Mouse (Mus musculus) mouse embryonic stem cell (cell line): ENCODE measurements around the gene Kctd19.

Experiments
- in situ Hi-C, 2 experiments: fragments of 300-500 bp; cut with MboI; formaldehyde crosslinking; loops; 1 replicate in 1 of 2; 3 replicates in 1 of 2; pipeline ENCODE4 v1.14.3; 2019 to 2020; ENCODE audit warnings: low sequenced_read_pairs in 2 of 2, low pct_unique_long_range_greater_than_20kb in 1 of 2, mixed read lengths in 1 of 2; ENCODE audit not compliant: unreplicated experiment in 1 of 2

The Kctd19 gene

GRCm38 (mm10) chr8:105413391-105413790 lies at the start of gene Kctd19, which contains the start of gene Lrrc36:
Gene Kctd19 (minus strand): TSS chr8:105413502.
Gene Lrrc36 (plus strand): TSS chr8:105413571.
- in situ Hi-C loops: no loop called here

DNA sequence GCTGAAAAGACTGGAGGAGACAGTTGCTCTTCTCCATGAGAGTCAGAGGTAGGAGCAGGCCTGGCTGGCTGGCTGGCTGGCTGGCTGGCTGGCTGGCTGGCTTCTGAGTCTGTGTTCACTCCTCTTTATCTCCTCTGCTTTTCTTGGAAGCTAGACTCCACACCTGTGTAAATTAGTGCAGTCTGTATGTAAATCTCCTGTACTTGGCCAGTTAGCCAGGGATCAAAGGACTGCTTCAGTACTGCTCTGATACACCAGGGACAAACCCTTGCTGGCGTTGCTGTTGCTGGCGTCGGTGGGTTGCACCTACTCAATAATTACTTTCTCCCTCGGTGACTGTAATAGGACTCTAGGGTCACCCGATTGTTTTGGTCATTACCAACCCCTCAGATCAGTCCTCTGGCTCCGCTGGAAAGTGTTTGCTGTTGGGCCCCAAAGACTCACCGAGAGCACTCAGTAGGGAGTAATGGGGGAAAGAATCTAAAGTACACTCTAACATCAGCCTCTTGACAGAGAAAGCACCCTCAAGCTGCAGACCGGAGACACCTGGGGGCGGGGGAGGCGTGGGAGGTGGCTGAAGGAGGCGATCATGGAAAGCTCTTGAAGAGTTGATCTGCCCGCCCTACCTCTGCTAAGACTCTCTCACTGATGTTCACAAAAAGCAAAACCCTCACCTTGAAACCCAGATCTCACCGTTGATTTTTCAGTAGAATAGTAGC lies 47.9 kb upstream of the Kctd19 start:
- in situ Hi-C loops: no loop called here

DNA sequence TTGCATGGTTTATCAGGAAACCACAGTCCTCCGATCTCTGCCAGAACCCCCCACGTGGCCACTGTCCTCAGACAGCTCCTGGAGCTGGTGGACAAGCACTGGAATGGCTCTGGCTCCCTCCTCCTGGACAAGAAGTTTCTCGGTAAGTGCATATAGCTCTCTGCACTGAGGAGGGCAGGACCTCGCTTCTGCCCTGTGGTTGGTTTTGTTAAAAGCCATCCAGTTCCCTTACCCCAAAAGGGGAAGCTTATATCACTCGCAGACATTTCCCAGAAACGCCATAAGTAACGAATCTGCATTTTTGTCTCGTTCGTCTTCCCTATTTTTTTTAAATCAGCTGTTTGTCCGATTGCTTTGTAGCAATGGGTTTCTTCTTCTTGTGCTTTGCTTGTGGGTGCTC lies 41.9 kb upstream of the Kctd19 start:
- in situ Hi-C loops: no loop called here

DNA sequence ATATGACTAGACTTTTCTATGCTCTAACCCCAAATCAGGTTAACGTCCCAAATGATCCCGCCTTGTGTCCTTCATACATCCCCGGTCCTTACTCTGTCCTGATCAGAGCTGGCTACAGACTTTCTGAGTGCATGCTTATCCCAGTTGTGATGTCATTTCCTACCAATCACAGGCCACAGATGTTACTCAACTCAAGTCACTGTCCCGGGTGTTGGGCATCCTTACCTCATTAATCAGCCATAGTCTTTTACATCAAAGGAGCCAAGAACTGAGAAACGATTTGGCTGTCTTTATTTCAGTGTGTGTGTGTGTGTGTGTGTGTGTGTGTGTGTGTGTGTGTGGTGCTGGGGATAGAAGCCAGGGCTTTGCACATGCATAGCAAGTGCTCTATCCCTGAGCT lies 40.8 kb upstream of the Kctd19 start:
- in situ Hi-C loops: no loop called here

GRCm38 (mm10) chr8:105453296-105453695 lies 40.0 kb upstream of the Kctd19 start:
- in situ Hi-C loops: no loop called here

GRCm38 (mm10) chr8:105451903-105452603 lies 38.8 kb upstream of the Kctd19 start:
- in situ Hi-C loops: no loop called here

- in situ Hi-C loops: no loop called here
These were observed 37.7 kb upstream of the Kctd19 start for GRCm38 (mm10) chr8:105450977-105451376.

GRCm38 (mm10) chr8:105448596-105448995 lies 35.3 kb upstream of the Kctd19 start:
- in situ Hi-C loops: no loop called here

- in situ Hi-C loops: no loop called here
These were observed 34.9 kb upstream of the Kctd19 start for GRCm38 (mm10) chr8:105448188-105448587.

- in situ Hi-C loops: no loop called here
These were observed 32.8 kb upstream of the Kctd19 start for GRCm38 (mm10) chr8:105446127-105446552.

DNA sequence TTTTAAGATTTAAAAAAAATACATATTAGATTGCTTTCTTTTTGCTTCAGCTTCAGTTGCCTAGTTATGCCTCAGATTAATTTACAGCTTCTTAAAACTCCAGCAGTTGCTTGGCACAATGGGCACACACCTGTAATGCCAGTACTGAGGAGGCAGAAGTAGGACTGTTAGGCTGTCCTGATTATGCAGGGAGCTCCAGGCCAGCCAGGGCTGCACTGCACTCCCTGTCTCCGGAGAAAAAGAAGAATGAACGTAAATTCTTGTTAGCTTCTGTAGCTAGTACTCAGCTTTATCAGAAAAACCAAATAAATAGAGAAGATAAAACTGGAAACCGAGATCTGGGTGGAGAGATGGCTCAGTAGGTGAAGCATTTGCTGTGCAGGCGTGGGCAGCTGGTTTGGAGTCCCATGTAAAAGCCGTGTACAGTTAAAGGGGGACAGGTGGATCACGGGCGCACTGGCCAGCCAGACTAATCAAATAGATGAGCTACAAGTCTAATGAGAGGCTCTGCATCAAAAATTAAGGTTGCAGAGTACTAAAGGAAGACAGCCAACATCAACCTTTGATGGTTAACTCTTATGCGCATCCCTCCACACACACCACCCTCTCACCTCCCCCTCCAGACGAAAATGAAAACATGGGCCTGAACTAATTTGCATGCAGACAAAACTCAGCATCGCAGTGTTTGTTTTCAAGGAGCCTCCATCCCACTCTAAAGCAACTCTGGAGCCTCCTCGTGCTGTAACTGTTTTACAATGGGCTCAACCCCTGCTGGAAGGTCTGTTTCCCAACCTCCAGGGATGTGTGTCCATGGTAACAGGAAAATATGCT lies 32.2 kb upstream of the Kctd19 start:
- in situ Hi-C loops: no loop called here

GRCm38 (mm10) chr8:105442661-105443060 lies 29.4 kb upstream of the Kctd19 start:
- in situ Hi-C loops: no loop called here

GRCm38 (mm10) chr8:105441433-105441832 lies 28.1 kb upstream of the Kctd19 start:
- in situ Hi-C loops: no loop called here

DNA sequence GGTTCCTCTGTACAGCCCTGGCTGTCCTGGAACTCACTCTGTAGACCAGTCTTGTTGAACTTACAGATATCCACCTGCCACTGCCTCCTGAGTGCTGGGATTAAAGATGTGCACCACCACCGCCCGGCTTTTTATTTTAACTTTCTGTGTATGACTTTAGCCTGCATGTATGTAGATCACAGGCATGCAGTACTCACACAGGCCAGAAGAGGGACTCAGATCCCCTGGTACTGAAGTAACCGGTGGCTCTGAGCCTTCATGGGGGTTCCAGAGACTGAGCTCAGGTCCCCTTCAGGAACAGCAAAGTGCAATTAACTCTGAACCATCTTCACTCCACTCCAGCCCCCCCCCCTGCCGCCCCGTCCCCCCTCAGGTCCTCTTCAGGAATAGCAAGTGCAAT lies 25.6 kb upstream of the Kctd19 start:
- in situ Hi-C loops: loop anchor here in 1 of 2 experiments (5.0 kb wide), 1 partner anchor 33 kb away; the partner anchor contains the start of gene Tppp3

DNA sequence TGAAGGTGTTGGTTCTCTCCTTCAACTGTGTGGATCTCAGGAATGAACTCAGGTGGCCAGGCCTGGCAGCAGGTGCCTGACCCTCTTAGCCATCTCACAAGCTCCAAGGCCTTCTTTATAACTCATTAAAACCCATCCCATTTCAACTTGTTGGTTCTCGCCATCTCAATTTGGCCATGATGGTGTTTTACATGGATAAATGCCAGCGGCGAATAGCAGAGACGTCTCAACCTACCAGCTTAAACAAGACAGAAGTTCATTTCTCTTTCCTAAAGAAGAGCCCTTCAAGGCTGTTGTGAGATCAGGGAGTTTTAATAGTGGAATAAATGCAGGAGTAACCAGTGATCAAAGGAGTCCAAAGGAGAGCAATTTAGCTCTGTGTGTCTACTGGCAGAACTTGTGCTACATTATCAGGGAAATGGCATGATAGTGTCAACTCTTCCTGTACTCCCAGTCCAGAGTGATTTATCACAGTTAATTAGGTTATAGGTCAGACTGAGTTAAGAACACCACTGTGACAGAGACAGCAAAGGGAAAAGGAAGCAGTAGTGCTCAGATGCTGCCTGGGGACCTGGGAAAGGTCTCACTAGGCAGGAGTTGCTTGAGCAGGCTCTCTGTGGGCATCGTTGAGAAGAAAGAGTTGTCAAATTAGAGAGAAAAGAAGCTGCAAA lies 23.9 kb upstream of the Kctd19 start:
- in situ Hi-C loops: loop anchor here in 1 of 2 experiments (5.0 kb wide), 1 partner anchor 35 kb away; the partner anchor contains the start of gene Tppp3

GRCm38 (mm10) chr8:105436218-105436617 lies 22.9 kb upstream of the Kctd19 start:
- in situ Hi-C loops: loop anchor here in 1 of 2 experiments (5.0 kb wide), 1 partner anchor 36 kb away; the partner anchor contains the start of gene Tppp3

- in situ Hi-C loops: no loop called here
These were observed 20.8 kb upstream of the Kctd19 start for GRCm38 (mm10) chr8:105434136-105434535.

- in situ Hi-C loops: no loop called here
These were observed 20.2 kb upstream of the Kctd19 start for GRCm38 (mm10) chr8:105433511-105433910.
